Mouse (Mus musculus) liver, embryonic 14.5 days (tissue): Measurements from ENCODE around the gene Zbtb11. TPM values are rescaled to one million over a fixed set of nuclear protein-coding genes. Genes with fewer than 3 reads are reported as not detected.
A peak's percentile ranks its signal among the peaks of the same experiment; 100 is the strongest.

Experiments used
- ATAC-seq: fragments of 200-750 bp; cut with Nextera tagmentation; 2 replicates; pipeline ENCODE4 v1.8.0; 2017; ENCODE audit warnings: moderate number of reproducible peaks, mild to moderate bottlenecking, moderate library complexity; ENCODE audit not compliant: insufficient read depth
- DNase-seq, 3 experiments: peaks; one replicate each; pipeline ENCODE4 v3.0.0-alpha.2; 2012 to 2013; ENCODE audit warnings: low read depth in 3 of 3, low spot score in 3 of 3
- H3K27ac ChIP-seq: fragments of 300-500 bp; sonication (generic); 2 replicates; pipeline ENCODE4 v1.5.1; 2014; ENCODE audit warnings: moderate library complexity, mild to moderate bottlenecking, control low read depth, inconsistent platforms
- H3K27me3 ChIP-seq: fragments of 300-500 bp; sonication (generic); 2 replicates; pipeline ENCODE4 v1.6.1; 2014; ENCODE audit warnings: mild to moderate bottlenecking, low read length, moderate library complexity; ENCODE audit not compliant: control insufficient read depth, insufficient read depth
- H3K36me3 ChIP-seq: fragments of 300-500 bp; sonication (generic); replicated peaks from 2 replicates; pipeline ENCODE4 v1.6.1; 2014; ENCODE audit warnings: low read depth; ENCODE audit not compliant: control insufficient read depth, insufficient read depth
- H3K4me1 ChIP-seq, 2 experiments: fragments of 200-500 bp in 1 of 2; fragments of 300-500 bp in 1 of 2; sonication (generic) in 1 of 2; replicated peaks; 2 replicates each; pipeline ENCODE4 v1.6.1; 2012 to 2014; ENCODE audit warnings: antibody characterized with exemption in 1 of 2, inconsistent platforms in 1 of 2, low read length in 1 of 2; ENCODE audit not compliant: control insufficient read depth in 2 of 2, insufficient read depth in 2 of 2
- H3K4me2 ChIP-seq: fragments of 300-500 bp; sonication (generic); 2 replicates; pipeline ENCODE4 v1.6.1; 2014; ENCODE audit warnings: low read depth, mild to moderate bottlenecking, control low read depth, moderate library complexity
- H3K4me3 ChIP-seq, 2 experiments: fragments of 200-500 bp in 1 of 2; fragments of 300-500 bp in 1 of 2; sonication (generic) in 1 of 2; 2 replicates each; pipeline ENCODE4 v1.5.1; 2012 to 2014; ENCODE audit warnings: low read depth in 2 of 2, low read length in 2 of 2, mild to moderate bottlenecking in 2 of 2, control low read depth in 1 of 2, inconsistent platforms in 1 of 2, moderate library complexity in 1 of 2; ENCODE audit not compliant: insufficient read depth in 1 of 2
- H3K9ac ChIP-seq: fragments of 300-500 bp; sonication (generic); replicated peaks from 2 replicates; pipeline ENCODE4 v1.6.1; 2014; ENCODE audit warnings: mild to moderate bottlenecking, control low read depth, moderate library complexity
- H3K9me3 ChIP-seq: fragments of 300-500 bp; sonication (generic); 2 replicates; pipeline ENCODE4 v1.6.1; 2016; ENCODE audit warnings: low read length, mixed read lengths; ENCODE audit not compliant: control insufficient read depth
- CTCF ChIP-seq: IDR thresholded peaks from 2 replicates; pipeline ENCODE4 v1.5.1; 2016; ENCODE audit warnings: antibody characterized with exemption, low read depth, control low read depth
- EP300 ChIP-seq: IDR thresholded peaks from 2 replicates; pipeline ENCODE4 v1.6.1; 2016; ENCODE audit warnings: antibody characterized with exemption, low read depth
- WGBS: fragments of 180-500 bp; shearing (Covaris S2); extraction: QIAGEN DNeasy Blood & Tissue Kit; methylation state at CpG from one replicate; pipeline ENCODE4 v1.1.7; 2014; ENCODE audit not compliant: insufficient replicate concordance; 5-methylcytosine and 5-hydroxymethylcytosine counted together
- polyA plus RNA-seq, 2 experiments: library from polyadenylated mRNA; depleted of rRNA in 1 of 2; stranded (reverse) in 1 of 2; unstranded in 1 of 2; fragments of >200 nt; fragmentation: Nextera tagmentation in 1 of 2; extraction: Ambion mirVana in 1 of 2; gene quantifications; 2 replicates each; pipeline versions ENCODE4 v1.2.1 to v1.2.3; 2012 to 2014

Zbtb11 gene
- polyA plus RNA-seq, 2 experiments = 5.1 to 8.4 TPM

DNA sequence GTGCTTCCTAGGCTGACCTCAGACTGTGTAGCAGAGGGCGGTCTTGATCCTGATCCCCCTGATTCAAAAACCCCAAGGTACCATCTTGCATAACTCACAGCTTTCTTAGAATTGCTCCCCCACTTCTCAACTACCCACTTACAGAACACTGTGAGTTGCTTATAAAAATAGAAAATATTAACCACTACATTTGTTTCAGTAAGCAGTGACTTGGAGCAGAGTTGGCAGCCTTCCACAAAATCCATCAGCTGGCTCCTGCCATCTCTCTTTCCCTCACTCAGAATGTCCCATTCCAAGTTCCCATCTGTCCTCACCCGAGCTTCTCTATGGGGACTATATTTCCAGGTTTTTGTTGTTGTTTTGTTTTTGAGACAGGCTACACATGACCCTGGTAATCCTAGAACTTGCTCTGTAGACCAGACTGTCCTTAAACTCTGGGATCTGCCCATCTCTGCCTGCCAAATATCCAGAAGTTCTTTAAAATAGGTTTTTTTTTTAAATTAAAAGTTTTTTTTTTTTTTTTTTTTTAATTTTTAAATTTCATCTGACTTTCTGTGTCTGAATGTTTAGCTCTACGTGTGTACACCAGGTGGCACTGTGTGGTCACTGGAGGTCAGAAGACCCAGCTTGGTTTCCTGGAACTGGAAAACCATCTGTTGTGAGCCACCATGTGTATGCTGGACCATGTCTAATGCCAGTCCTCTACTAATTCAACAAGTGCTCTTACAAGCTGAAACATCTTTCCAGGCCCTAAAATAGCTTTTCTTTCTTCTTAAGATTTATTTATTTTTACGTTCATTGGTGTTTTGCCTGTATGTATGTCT, 9.3 kb upstream of the Zbtb11 start:
- no peak overlapping the region for H3K4me3 ChIP-seq
- peaks cover 13% of the 10 kb centered on the region for H3K36me3 ChIP-seq
- WGBS = 54% methylated on average over 4 of the region's 4 CpGs
- DNase-seq = peak in 1 of 3 experiments; percentile 43
- no peak overlapping the region for H3K27ac ChIP-seq
- peaks cover 0 to 7% of the 10 kb centered on the region in 2 experiments; a peak in 3 of 4 replicates for H3K4me1 ChIP-seq
- no peak overlapping the region for H3K4me2 ChIP-seq
- no peak for ATAC-seq
- peak; percentile 55 for TF ChIP-seq CTCF
- TF ChIP-seq EP300 = no peak
- H3K9me3 ChIP-seq = no peaks in the 10 kb centered on the region
- H3K9ac ChIP-seq = no peak overlapping the region
- no peaks in the 10 kb centered on the region for H3K27me3 ChIP-seq

GRCm38 (mm10) chr16:55966212-55966871, 7.3 kb upstream of the Zbtb11 start, which contains the start of gene Rpl24:
Gene Rpl24 (plus strand): TSS chr16:55966275.
- peak within 1 kb of the TSS; percentile 77 for H3K4me2 ChIP-seq
- H3K9me3 ChIP-seq = no peaks in the 10 kb centered on the region
- peak within 1 kb of the TSS; percentile 96 for H3K9ac ChIP-seq
- H3K36me3 ChIP-seq = peaks cover 33% of the 10 kb centered on the region
- peaks cover 0 to 7% of the 10 kb centered on the region in 2 experiments; a peak in 3 of 4 replicates for H3K4me1 ChIP-seq
- H3K27ac ChIP-seq = peak within 1 kb of the TSS; percentile 67
- H3K27me3 ChIP-seq = no peaks in the 10 kb centered on the region
- TF ChIP-seq CTCF (no peak), EP300 (no peak)
- DNase-seq = peak; percentile 90 to 92 (median 90)
- under 1% methylated on average over 42 of the region's 42 CpGs for WGBS
- peak within 1 kb of the TSS; percentile 93 to 94 for H3K4me3 ChIP-seq
- peak; percentile 90 for ATAC-seq

DNA sequence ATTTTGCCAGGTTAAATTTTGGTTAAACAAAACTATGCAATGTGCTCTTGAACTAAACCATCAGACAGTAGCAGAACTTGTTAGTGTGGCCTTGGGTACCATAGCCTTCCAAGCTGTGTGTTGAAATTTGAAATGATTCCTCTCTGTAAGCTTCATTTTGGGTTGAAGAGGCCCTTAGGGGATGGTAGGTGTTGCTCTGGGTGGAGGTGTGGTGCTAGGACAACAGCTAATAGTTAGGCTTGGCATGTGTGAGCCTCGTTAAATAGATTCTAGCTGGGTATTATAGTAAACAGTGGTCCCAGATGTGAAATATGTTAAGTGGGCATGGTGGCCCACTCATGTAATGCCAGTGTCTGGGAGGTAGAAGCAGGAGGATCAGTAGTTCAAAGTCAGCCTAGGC, 6.5 kb upstream of the Zbtb11 start:
- no peak for TF ChIP-seq EP300
- no peak for TF ChIP-seq CTCF
- Histone ChIP-seq H3K27me3 (no peaks in the 10 kb centered on the region), H3K4me1 (peaks cover 0 to 9% of the 10 kb centered on the region in 2 experiments; a peak in 3 of 4 replicates), H3K27ac (peak overlapping the region; percentile 67), H3K36me3 (peaks cover 41% of the 10 kb centered on the region), H3K4me3 (peak overlapping the region; percentile 93 to 94), H3K4me2 (peak overlapping the region; percentile 77), H3K9ac (peak overlapping the region; percentile 96), H3K9me3 (no peaks in the 10 kb centered on the region)
- 11% methylated on average over 1 of the region's 1 CpGs for WGBS
- ATAC-seq = no peak
- DNase-seq = no peak

DNA sequence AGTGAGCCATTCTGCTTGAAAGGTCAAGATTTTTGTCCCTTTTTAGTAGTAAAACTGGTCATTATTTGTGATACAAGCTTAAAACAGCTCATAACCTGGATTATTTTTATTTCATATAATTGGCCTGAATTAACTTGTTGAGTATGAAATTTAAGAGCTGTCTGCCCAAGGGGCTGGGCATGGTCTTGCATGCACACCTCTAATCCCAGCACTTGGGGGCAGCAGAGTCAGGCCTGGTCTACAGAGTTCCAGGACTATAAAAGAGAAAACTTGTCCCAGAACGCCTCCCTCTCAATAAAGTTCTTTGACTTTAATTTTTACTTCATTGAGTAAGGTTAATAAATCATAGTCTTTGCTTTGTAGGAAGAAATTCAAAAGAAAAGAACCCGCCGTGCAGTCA, 4.5 kb upstream of the Zbtb11 start:
- ATAC-seq (no peak), DNase-seq (peak in 1 of 3 experiments; percentile 51)
- H3K9ac ChIP-seq = no peak overlapping the region
- peak overlapping the region; percentile 41 for H3K4me2 ChIP-seq
- no peaks in the 10 kb centered on the region for H3K9me3 ChIP-seq
- no peak overlapping the region for H3K4me3 ChIP-seq
- WGBS = 83% methylated on average over 3 of the region's 3 CpGs
- no peak overlapping the region for H3K27ac ChIP-seq
- TF ChIP-seq CTCF (peak; percentile 67), EP300 (no peak)
- H3K4me1 ChIP-seq = peaks cover 4 to 15% of the 10 kb centered on the region in 2 experiments
- H3K36me3 ChIP-seq = peaks cover 42% of the 10 kb centered on the region
- H3K27me3 ChIP-seq = no peaks in the 10 kb centered on the region

DNA sequence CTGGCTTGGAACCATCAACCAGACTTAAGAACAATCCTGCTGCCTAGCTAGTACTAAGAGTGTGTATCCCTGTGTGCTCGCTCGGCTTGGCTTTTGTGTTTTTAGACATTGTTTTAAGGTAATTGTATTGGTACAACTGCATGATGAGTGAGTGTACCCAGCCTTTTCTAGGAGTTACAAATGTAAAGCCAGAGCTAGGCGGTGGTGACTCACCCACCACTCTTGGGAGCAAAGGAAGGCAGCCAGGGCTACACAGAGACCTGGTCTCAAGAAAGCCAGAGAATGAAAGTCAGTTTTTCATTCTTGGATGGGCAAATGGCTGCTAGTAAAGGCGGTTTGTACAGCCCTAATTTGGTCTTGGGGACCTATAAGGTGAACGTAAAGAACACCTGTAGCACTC, 3.3 kb upstream of the Zbtb11 start:
- Histone ChIP-seq H3K27ac (no peak overlapping the region), H3K9me3 (no peaks in the 10 kb centered on the region), H3K4me2 (no peak overlapping the region), H3K4me3 (no peak overlapping the region), H3K9ac (no peak overlapping the region), H3K27me3 (no peaks in the 10 kb centered on the region), H3K4me1 (peaks cover 9 to 18% of the 10 kb centered on the region in 2 experiments), H3K36me3 (peaks cover 42% of the 10 kb centered on the region)
- TF ChIP-seq EP300 (no peak), CTCF (no peak)
- no peak for DNase-seq
- WGBS = 83% methylated on average over 5 of the region's 5 CpGs
- no peak for ATAC-seq
